Mouse (Mus musculus): ENCODE measurements around the gene Olfr1282.
"Not testable (repeated sequence)": the region's sequence is repeated elsewhere in the genome, so short reads cannot be mapped to it uniquely, and the experiment has no call there.

Olfr1282 gene

DNA sequence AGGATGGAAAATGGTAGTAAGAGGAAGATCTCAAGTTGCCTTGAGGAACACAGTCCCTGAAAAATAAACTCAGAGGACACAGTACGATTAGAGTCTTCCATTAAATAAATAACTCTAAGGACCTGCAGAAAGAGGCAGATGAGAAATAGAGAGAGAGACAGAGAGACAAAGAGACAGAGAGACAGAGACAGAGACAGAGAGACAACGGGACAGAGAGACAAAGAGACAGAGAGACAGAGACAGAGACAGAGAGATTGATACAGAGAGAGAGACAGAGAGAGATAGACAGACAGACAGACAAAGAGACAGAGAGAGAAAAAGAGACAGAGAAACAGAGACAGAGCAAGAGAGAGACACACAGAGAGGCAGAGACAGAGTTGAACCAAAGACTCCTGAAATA, at the start of gene Olfr1282:
Olfr1282 (minus strand) TSS at position 101 of the 400 bp plus-strand sequence.
- no peak for DNase-seq (ENCODE audit: low read depth, low spot score)

DNA sequence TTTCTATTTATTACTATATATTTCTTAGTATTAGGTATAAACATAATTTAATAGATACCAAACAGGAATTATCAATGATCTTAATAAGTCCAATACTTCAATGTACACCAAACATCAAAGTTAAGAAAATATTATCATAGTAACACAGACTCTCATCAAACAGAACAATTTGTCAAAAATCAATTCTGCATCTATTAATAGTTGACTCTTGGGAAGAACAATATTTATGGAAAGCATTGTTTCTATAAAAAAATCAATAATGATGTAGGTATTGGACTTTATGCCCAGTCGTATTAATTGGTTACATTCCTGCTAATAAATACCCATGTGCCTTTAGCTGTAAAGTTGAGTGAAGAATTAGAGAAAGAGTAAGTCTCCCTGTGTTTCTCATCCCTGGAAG, 39.3 kb upstream of the Olfr1282 start, which contains the start of gene Olfr1284:
Olfr1284 (plus strand) TSS at position 301 of the 400 bp plus-strand sequence.
- DNase-seq (ENCODE audit: low read depth, low spot score): no peak

DNA sequence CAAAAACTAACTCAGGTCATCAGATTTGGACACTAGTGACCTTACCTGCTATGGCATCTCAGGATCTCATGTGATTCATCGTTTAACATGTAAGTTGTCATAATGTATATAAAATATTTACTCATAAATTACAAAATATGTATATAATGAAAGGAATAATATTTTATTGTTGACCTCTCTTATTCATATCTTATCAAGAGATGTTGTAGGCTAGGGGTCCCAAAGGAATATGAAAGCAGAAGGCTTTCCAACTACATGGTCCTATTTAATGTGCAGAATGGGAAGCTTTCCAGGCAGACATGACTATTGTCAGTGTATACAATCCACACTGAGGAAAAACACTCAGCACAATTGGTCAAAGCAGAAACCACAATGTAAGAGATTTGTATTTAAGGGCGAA, 30.6 kb upstream of the Olfr1282 start, which contains the start of gene Olfr1283:
Olfr1283 (plus strand) TSS at position 301 of the 400 bp plus-strand sequence.
- no peak for DNase-seq (ENCODE audit: low read depth, low spot score)

DNA sequence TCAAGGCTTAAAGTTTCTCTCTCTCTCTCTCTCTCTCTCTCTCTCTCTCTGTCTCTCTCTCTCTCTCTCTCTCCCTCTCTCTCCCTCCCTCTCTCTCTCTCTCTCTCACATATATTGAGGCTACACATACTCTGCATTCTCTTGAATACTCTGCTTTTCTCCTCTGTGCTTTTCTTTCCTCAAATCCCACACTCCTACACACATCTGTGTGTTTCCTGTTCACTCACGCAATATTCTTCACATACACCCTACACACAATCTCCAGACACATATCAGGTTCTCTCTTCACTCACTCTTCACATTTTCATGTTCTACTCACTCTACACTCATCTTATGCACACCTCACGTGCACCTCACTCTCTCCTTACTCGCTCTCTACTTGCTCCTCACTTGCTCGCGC, 2.2 kb downstream of the Olfr1282 start:
- DNase-seq (ENCODE audit: low read depth, low spot score): not testable (repeated sequence)

DNA sequence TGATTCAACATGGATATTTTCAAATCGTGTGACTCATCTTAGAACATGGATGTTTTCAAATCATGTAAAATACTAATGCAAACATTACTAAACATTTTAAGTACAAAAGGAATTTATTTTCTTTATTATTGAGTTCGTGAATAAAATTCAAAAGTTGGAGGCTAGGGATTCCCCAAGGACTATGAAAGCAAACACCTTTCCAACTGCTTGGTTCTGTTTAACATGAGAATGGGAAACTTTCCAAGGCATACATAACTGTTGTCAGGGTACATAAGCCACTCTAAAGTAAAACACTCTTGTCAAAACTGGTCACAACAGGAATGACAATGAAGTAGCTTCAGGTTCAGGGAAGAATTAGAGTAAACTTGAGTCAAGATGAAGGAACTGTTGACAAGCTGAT, 9.7 kb downstream of the Olfr1282 start, which contains the start of gene Olfr1281:
Olfr1281 (plus strand) TSS at position 301 of the 400 bp plus-strand sequence.
- no peak for DNase-seq (ENCODE audit: low read depth, low spot score)

DNA sequence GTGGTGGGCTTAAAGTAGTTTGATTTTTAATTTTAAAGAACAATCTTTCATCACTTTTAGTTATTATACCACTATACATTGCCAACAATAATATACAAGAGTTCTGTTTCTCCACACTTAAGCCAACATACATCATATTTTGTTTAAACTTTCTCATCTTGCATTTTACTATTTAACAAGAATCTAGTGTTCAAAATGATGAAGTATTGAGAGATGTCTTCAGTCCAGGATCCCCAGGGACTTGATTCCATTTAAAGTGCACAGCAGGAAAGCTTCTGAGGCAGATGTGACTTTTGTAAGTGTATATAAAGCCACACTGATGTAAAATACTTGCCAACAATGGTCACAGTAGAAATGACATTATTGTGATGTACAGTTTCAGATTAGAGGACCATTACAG, 22.2 kb downstream of the Olfr1282 start, which contains the start of gene Olfr1280:
Olfr1280 (plus strand) TSS at position 301 of the 400 bp plus-strand sequence.
- no peak for DNase-seq (ENCODE audit: low read depth, low spot score)

DNA sequence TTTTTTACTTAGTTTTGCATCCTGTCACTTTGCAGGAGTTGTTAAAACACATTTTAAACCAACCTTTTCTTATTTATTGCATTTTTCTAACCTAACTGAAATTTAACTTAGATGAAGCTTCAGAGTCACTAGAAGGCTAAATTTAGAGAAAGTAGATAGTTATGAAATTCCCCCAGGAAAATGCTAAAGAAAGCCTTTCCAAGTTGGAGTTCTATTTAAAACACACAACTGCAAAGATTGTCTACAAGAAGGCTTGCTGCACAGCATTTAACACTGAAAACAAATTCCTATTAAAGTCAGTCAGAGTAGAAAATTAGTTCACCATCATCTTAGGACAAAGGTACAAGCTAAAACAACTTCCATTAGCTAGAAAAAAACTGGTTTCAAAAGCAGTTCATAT, 35.5 kb downstream of the Olfr1282 start, which contains the start of gene Olfr1279:
Olfr1279 (plus strand) TSS at position 262 of the 400 bp plus-strand sequence.
- no peak for DNase-seq (ENCODE audit: low read depth, low spot score)

DNA sequence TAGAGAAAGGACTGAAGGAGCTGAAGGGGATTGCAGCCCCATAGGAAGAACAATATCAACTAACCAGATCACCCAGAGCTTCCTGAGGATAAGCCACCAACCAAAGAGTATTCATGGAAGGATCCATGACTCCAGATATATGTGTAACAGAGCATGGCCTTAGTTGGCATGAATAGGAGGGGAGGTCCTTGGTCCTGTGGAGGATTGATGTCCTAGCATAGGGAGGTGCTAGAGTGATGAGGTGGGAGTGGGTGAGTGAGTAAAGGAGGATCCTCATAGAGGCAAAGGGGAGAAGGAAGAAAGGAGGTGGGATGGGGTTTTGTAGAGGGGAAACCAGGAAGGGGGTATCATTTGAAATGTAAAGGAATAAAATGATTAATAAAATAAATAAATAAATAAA, 37.3 kb downstream of the Olfr1282 start:
- no peak for DNase-seq (ENCODE audit: low read depth, low spot score)

DNA sequence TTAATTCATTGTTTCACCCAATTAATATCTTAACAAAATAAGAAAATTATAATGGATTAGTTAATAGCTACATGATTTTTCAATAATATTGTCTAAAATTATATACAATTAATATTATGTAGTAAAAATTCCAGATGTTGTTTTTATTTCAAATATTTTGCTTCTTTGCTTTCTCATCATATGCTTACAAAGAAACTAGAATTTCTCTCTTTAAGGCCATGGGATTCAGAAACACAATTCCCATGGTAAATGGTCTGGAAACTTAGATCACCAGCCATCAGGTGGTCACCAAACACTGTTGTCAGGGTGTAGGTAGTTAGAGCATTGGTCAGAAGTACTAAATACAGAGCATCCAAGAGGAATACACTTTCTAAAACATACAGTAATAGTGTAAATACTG, 46.0 kb downstream of the Olfr1282 start, which contains the start of gene Olfr1278:
Olfr1278 (plus strand) TSS at position 301 of the 400 bp plus-strand sequence.
- DNase-seq (ENCODE audit: low read depth, low spot score): no peak

All from WW6 (cell line).